Comparison of ENCODE assay signal across 8 mouse cellular contexts in genomic region chr11:52098398-52098946, GRCm38 (mm10). TPM values are rescaled to one million over a fixed set of nuclear protein-coding genes. Genes with fewer than 3 reads are reported as not detected.
DNase-seq lines count a peak whose midpoint lies in the region; ATAC-seq and TF ChIP-seq lines count a peak whose summit lies in the region.

Gene Ppp2ca, plus strand, starts transcription at chr11:52098681.

- peak within 1 kb of the TSS; percentile 100 for H3K27ac ChIP-seq in embryonic facial prominence, embryonic 13.5 days
- peak within 1 kb of the TSS; percentile 97 for H3K27ac ChIP-seq in kidney, adult 2 months (ENCODE audit: insufficient read depth, low read depth, low read length)
- H3K27ac ChIP-seq in limb, embryonic 12.5 days, result peak within 1 kb of the TSS; percentile 99
- H3K27ac ChIP-seq in midbrain, embryonic 15.5 days, result peak within 1 kb of the TSS; percentile 99
- H3K27ac ChIP-seq in spleen, adult 2 months (ENCODE audit: insufficient read depth, low read length), result peak within 1 kb of the TSS; percentile 94

- no peaks in the 10 kb centered on the region for H3K27me3 ChIP-seq in embryonic facial prominence, embryonic 13.5 days
- H3K27me3 ChIP-seq in kidney, adult 2 months (replicated peaks; ENCODE audit: control insufficient read depth, insufficient read depth, low read length), result no peaks in the 10 kb centered on the region
- no peaks in the 10 kb centered on the region for H3K27me3 ChIP-seq in limb, embryonic 12.5 days
- H3K27me3 ChIP-seq in midbrain, embryonic 15.5 days (replicated peaks), result no peaks in the 10 kb centered on the region
- no peaks in the 10 kb centered on the region for H3K27me3 ChIP-seq in spleen, adult 2 months (ENCODE audit: control insufficient read depth, insufficient read depth, low read length)

- ATAC-seq in embryonic facial prominence, embryonic 13.5 days (ENCODE audit: insufficient number of reproducible peaks, insufficient read depth, low FRiP score, low TSS enrichment, low read depth), result peak; percentile 99
- peak; percentile 97 for ATAC-seq in limb, embryonic 12.5 days (ENCODE audit: insufficient number of reproducible peaks, insufficient read depth, low FRiP score, low TSS enrichment, low read depth)
- peak; percentile 98 for ATAC-seq in midbrain, embryonic 15.5 days (replicated peaks)

- no peaks in the 10 kb centered on the region; the same call in 1 of the 2 replicates for H3K36me3 ChIP-seq in embryonic facial prominence, embryonic 13.5 days
- H3K36me3 ChIP-seq in kidney, adult 2 months (ENCODE audit: control insufficient read depth, insufficient read depth, low read length), result no peaks in the 10 kb centered on the region
- no peaks in the 10 kb centered on the region; the same call in 1 of the 2 replicates for H3K36me3 ChIP-seq in limb, embryonic 12.5 days
- H3K36me3 ChIP-seq in midbrain, embryonic 15.5 days (replicated peaks), result no peaks in the 10 kb centered on the region
- H3K36me3 ChIP-seq in spleen, adult 2 months (ENCODE audit: control insufficient read depth, insufficient read depth, low read length), result no peaks in the 10 kb centered on the region

- H3K4me1 ChIP-seq in embryonic facial prominence, embryonic 13.5 days, result peaks cover 29% of the 10 kb centered on the region
- H3K4me1 ChIP-seq in kidney, adult 2 months (ENCODE audit: control insufficient read depth, insufficient read depth, low read length), result peaks cover 21% of the 10 kb centered on the region; the same call in 1 of the 2 replicates
- peaks cover 24% of the 10 kb centered on the region for H3K4me1 ChIP-seq in limb, embryonic 12.5 days (replicated peaks)
- H3K4me1 ChIP-seq in midbrain, embryonic 15.5 days, result peaks cover 38% of the 10 kb centered on the region
- peaks cover 14% of the 10 kb centered on the region for H3K4me1 ChIP-seq in spleen, adult 2 months (ENCODE audit: control insufficient read depth, insufficient read depth, insufficient read length)

- peak within 1 kb of the TSS; percentile 80 for H3K4me2 ChIP-seq in embryonic facial prominence, embryonic 13.5 days
- peak within 1 kb of the TSS; percentile 86 for H3K4me2 ChIP-seq in limb, embryonic 12.5 days
- peak within 1 kb of the TSS; percentile 89 for H3K4me2 ChIP-seq in midbrain, embryonic 15.5 days

- no peaks in the 10 kb centered on the region for H3K9me3 ChIP-seq in embryonic facial prominence, embryonic 13.5 days
- H3K9me3 ChIP-seq in limb, embryonic 12.5 days, result no peaks in the 10 kb centered on the region
- H3K9me3 ChIP-seq in midbrain, embryonic 15.5 days, result no peaks in the 10 kb centered on the region

- no peak for TF ChIP-seq CTCF in kidney, adult 2 months (conservative IDR thresholded peaks at IDR 0.05; ENCODE audit: insufficient read depth, insufficient read length, low read depth, low read length)
- 0 out of 2 replicates have a peak, but pooled peaks have one; percentile 0 for TF ChIP-seq CTCF in spleen, adult 2 months (IDR thresholded peaks at IDR 0.05; ENCODE audit: extremely low read depth, insufficient read depth, insufficient read length, insufficient replicate concordance)

- H3K4me3 ChIP-seq in embryonic facial prominence, embryonic 13.5 days, result peak within 1 kb of the TSS; percentile 81
- peak within 1 kb of the TSS; percentile 95 for H3K4me3 ChIP-seq in kidney, adult 2 months (ENCODE audit: insufficient read depth, low read depth, low read length)
- peak within 1 kb of the TSS; percentile 95 for H3K4me3 ChIP-seq in limb, embryonic 12.5 days (replicated peaks)
- H3K4me3 ChIP-seq in midbrain, embryonic 15.5 days, result peak within 1 kb of the TSS; percentile 96
- H3K4me3 ChIP-seq in spleen, adult 2 months (ENCODE audit: extremely low read depth, insufficient read depth, insufficient read length), result peak within 1 kb of the TSS; percentile 90

- TF ChIP-seq POLR2A in kidney, adult 2 months (IDR thresholded peaks at IDR 0.05; ENCODE audit: low read depth, low read length), result peak; percentile 63
- TF ChIP-seq POLR2A in spleen, adult 2 months (IDR thresholded peaks at IDR 0.05; ENCODE audit: low read depth, low read length), result peak; percentile 71; the same call in 1 of the 2 replicates

- peak within 1 kb of the TSS; percentile 100 for H3K9ac ChIP-seq in embryonic facial prominence, embryonic 13.5 days
- peak within 1 kb of the TSS; percentile 99 for H3K9ac ChIP-seq in limb, embryonic 12.5 days (replicated peaks)
- peak within 1 kb of the TSS; percentile 98 for H3K9ac ChIP-seq in midbrain, embryonic 15.5 days

- WGBS in embryonic facial prominence, embryonic 13.5 days, result under 1% methylated on average over 51 of the region's 53 CpGs
- WGBS in kidney, adult 2 months, result under 1% methylated on average over 53 of the region's 53 CpGs
- WGBS in limb, embryonic 12.5 days, result under 1% methylated on average over 53 of the region's 53 CpGs
- under 1% methylated on average over 52 of the region's 53 CpGs for WGBS in midbrain, embryonic 15.5 days
- WGBS in spleen, adult 2 months, result under 1% methylated on average over 53 of the region's 53 CpGs

- DNase-seq in 3134 (ENCODE audit: extremely low read depth, insufficient read length, low spot score), result peak; percentile 100
- peak; percentile 99 for DNase-seq in adrenal gland, postnatal 36 days
- DNase-seq in heart, adult 18-20 months, result peak; percentile 97 to 99
- peak; percentile 99 for DNase-seq in kidney, adult 2 months
- peak; percentile 96 to 98 for DNase-seq in spleen, adult 2 months (ENCODE audit: low read depth in 1 of 2, low spot score in 2 of 2)

RNA-seq across cellular contexts. Expression of gene Ppp2ca, which starts in this region (rescaled TPM):
- 10 to 100 TPM; 78.0 to 84.2 TPM for total RNA-seq in adrenal gland, postnatal 36 days (2021)
- polyA plus RNA-seq in embryonic facial prominence, embryonic 13.5 days (2015; fragmentation: Nextera tagmentation; extraction: Ambion mirVana), result 83.5 and 90.8 TPM in 2 replicates
- 10 to 100 TPM; 54.2 to 54.3 TPM for total RNA-seq in heart, adult 18-20 months (2021)
- 30.9 and 38.0 TPM in 2 replicates for polyA plus RNA-seq in kidney, adult 2 months (2012; rRNA removed)
- polyA plus RNA-seq in limb, embryonic 12.5 days (2016; fragmentation: Nextera tagmentation; extraction: Ambion mirVana), result 107 and 108 TPM in 2 replicates
- polyA plus RNA-seq in midbrain, embryonic 15.5 days (2015; fragmentation: Nextera tagmentation; extraction: Ambion mirVana), result 127 and 130 TPM in 2 replicates
- 20.2 and 21.0 TPM in 2 replicates for polyA plus RNA-seq in spleen, adult 2 months (2012; rRNA removed)

Comparison
In these comparisons a context has a peak if more than half of its experiments do, and no peak if none do; other contexts are left out.
1. Peak in every context shown above with its lines: DNase-seq, ATAC-seq, H3K4me3 ChIP-seq and H3K27ac ChIP-seq.